Mouse (Mus musculus): ENCODE measurements around the gene Fam172a.

The Fam172a gene

DNA sequence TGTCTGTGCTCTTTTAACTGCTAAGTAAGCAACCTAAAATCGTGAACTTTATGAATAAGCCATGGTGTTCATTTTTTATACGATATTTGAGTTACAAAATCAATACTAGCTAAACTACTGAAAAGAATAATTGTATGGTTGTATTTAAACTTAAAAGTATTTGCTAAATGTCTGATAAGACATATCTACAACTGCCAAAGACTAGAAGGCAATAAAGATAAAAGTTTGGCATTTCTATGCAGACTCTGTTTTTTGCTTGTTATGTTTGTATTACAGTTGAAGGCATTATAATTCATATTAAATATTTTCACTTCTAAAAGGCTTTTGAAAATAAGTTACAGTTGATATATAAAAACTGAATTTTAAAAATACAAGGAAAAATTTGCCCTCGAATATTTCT lies 274.4 kb downstream of the Fam172a start:
- no peak for DNase-seq (ENCODE audit: low read depth, low spot score)

GRCm38 (mm10) chr13:77977121-77977520 lies 275.3 kb downstream of the Fam172a start:
- no peak for DNase-seq (ENCODE audit: low read depth, low spot score)

DNA sequence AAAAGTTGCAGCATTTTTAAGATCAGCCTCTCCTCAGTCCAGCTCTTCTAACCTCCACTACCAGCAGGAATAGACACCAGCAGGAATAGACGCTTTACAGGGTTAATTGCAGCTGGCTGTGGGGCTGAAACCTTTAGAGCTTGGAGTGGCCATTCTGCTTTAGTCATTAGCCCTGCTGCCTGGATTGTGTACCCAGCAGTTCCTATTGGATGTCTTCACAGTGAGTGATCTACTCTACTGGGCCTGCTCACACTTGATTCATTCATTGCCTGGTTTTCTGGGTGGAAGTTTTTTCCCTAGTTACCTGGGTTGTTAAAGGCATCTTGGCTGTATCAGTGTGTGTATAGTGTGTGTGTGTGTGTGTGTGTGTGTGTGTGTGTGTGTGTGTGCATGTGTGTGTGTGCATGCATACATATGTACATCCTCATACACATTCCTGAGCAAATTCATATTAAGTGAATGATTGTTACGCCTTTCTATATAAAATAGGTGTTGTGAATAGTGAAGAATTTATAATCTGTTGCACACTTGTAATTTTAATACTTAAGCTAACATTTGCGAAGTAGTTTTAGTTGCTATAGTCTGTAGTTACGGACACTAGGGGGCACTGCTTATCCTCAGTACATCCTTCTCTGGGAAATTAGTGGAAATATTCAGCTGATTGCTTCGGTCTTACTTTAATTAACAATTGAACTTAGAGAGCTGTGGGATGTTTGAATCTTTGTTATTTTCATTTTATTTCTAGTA lies 280.4 kb downstream of the Fam172a start:
- DNase-seq (ENCODE audit: low read depth, low spot score): peak; percentile 83

DNA sequence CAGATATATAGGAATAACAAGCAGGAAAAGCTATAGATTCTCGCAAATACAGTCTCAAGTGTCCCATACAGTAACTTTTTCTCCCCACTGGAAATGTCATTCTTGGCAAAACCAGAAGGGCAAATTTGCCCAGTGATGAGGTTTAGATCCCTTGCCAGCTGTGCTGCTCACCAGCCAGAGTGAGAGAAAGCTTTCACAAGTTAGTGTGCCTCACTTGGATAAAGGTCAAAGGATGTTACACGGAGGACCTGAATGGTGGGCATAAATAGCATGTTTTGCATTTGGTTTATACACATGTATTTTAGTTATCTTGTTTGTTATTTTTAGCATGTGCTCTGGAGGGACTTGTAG lies 281.0 kb downstream of the Fam172a start:
- DNase-seq (ENCODE audit: low read depth, low spot score): no peak

DNA sequence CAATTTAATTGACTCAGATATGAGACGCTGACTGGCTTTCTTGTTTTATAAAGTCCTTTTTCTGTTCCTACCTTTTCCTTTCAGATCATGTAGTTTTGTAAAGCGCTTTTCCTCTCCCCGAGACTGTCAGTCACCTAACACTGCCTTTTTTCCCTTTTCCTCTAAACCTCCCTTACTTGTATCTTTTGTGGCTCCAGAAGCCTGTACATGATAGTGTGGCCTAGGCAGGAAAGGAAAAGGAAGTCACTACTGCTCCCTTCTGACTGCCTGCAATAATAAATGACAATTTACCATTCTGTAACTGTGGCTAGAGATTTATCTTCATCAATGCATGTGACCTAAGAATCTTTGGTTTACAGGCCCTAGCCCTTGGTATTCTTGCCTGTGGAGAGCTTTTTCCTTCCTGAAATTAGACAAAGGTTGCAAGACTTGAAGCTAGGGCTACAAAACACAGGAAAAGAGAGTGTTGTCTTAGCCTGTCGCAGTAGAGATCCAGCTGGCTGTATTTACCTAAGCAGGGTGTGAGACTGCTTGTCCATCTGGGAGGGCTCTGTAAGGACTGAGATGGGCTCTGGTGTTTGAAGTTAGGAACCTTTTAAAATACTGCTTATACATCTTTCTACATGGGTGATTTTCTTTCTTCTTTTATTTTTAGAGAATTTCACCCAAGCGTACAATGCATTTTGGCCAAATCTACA lies 289.5 kb downstream of the Fam172a start:
- DNase-seq (ENCODE audit: low read depth, low spot score): no peak

GRCm38 (mm10) chr13:78004649-78005048 lies 302.8 kb downstream of the Fam172a start:
- DNase-seq (ENCODE audit: low read depth, low spot score): no peak

DNA sequence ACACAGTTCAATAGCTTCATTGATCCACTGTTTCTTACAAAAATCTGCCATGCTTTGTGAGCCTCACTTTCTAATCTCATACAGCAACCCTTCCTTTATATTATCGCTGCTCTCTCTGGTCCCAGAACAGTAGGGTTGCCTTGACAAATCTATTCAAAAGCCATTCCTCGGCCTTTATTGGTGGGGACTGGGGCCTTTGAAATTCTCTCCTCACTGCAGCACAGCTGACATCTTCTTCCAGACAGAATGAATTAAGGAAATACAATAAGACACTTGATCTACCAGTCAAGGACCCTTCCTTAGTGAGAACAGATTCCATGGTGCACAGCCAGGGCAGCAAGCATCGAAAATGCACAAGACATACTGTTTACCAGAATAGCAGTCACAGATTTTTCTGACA lies 303.5 kb downstream of the Fam172a start:
- no peak for DNase-seq (ENCODE audit: low read depth, low spot score)

DNA sequence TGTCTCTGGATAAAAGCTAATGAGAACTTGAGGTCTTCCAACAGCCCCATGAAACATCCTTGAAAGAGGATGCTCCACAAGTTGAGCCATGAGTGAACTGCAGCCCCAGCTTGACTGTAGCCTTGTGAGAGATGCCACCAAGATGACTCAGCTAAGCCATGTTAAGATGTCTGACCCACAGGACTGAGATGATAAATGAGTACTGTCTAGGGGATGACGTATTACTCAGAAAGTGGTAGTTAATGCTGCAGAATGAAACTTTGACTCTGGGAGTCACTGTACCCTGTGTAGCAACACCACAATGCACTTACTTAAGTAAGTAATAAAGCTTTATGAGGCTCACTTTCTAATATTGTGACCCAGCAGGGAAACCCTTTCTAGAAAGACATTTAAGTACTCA lies 308.3 kb downstream of the Fam172a start:
- no peak for DNase-seq (ENCODE audit: low read depth, low spot score)

DNA sequence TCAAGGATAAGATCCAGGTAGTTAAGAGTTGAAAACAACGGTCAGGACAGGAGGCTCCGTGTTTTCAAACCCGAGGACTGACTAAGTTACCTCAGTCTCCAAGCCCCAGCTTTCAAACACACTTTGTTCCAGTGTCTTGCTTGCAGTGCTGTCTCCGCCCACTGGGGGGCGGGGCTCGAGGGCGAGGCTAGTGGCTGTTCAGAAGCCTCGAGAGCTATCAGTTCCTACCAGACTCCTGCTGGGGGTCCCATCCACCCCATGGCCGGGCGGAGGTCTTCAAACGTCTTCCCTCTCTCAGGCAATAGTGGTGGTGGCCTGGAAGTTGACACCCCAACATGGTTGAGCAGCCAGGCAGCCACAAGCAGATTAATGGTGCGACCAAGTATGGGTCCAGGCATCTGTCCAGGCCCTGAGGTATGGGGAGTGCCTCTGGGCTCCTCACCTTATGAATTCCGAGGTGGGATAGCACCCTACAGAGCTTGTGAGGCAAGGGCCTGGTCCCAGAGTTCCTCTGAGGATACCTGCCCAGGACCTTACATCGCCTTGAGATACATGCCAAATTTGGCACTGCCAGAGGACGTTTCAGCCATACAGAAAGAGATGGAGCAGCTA lies 323.0 kb downstream of the Fam172a start, which contains the start of gene Pou5f2:
Pou5f2 (plus strand) TSS at position 220 of the 612 bp plus-strand sequence.
- no peak for DNase-seq (ENCODE audit: low read depth, low spot score)

GRCm38 (mm10) chr13:78032821-78033220 lies 331.0 kb downstream of the Fam172a start:
- DNase-seq (ENCODE audit: low read depth, low spot score): no peak

DNA sequence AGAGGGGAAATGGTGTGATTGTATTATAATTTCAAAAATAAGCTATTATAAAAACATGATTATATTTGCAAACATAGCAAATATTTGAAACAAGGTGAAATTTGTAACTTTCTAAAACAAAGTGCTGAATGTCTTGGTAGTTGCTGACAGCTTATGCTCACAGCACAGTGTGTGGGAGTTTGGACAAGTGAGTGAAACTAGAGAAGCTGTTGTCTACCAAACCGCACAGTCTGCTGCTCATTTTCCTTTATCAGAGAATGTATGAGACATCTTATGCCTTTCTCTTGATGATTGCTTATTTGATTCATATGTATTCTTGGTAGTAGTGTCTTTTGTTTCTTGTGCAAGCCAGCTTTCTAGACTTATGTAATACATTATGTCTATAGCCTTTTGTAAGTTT lies 335.4 kb downstream of the Fam172a start:
- peak; percentile 59 for DNase-seq (ENCODE audit: low read depth, low spot score)

- peak; percentile 24 for DNase-seq (ENCODE audit: low read depth, low spot score)
Measured at GRCm38 (mm10) chr13:78043203-78043602, 341.4 kb downstream of the Fam172a start.

- DNase-seq (ENCODE audit: low read depth, low spot score): no peak
Measured at GRCm38 (mm10) chr13:78045116-78045515, 343.3 kb downstream of the Fam172a start.

GRCm38 (mm10) chr13:78087751-78088150 lies 385.9 kb downstream of the Fam172a start:
- DNase-seq (ENCODE audit: low read depth, low spot score): peak; percentile 7

- no peak for DNase-seq (ENCODE audit: low read depth, low spot score)
Measured at GRCm38 (mm10) chr13:78090701-78091100, 388.9 kb downstream of the Fam172a start.

DNA sequence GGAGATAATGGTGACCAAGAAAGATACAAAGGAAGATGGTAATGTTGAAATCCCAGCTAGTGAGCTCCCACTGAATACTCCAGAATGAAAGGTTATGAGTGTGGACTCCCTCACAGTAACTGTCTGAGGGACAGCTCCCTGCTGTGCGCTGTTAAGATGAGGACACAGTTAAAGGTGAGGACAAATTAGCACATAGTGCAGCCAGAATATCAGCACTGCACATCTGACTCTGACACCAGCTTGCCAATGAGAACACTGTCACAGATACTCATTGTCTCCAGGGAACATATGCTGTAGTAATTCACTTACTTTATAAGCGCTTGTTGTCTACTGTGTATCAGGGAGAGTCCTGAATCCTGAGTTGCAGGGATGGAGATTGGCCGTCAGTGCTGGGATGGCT lies 390.1 kb downstream of the Fam172a start:
- peak; percentile 9 for DNase-seq (ENCODE audit: low read depth, low spot score)

DNA sequence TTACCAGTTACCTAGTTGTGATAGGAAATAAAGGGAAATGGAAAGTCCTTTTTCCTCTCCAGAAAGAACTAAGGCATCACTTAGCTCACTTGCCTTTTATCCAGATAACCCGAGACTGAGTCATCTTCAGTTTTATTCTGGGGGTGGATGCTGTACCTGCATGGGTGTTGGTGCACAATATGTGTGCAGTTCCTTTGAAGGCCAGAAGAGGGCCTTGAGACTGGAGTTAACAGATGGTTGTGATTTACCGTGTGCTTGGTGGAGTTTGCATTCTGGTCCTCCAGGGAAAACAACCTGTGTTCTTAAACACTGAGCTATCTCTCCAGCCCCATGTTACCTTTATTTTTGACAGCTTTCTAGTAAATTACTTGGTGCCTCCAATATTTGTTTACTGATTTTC lies 392.5 kb downstream of the Fam172a start:
- peak; percentile 16 for DNase-seq (ENCODE audit: low read depth, low spot score)

- DNase-seq (ENCODE audit: low read depth, low spot score): peak; percentile 53
Measured at GRCm38 (mm10) chr13:78095071-78095973, 393.5 kb downstream of the Fam172a start.

- no peak for DNase-seq (ENCODE audit: low read depth, low spot score)
Measured at GRCm38 (mm10) chr13:78098858-78099445, 397.1 kb downstream of the Fam172a start.

GRCm38 (mm10) chr13:78099746-78100530 lies 398.1 kb downstream of the Fam172a start:
- peak; percentile 75 for DNase-seq (ENCODE audit: low read depth, low spot score)
